Mouse (Mus musculus): Measurements from ENCODE around the gene Slmap. TPM values are rescaled to one million over a fixed set of nuclear protein-coding genes. Genes with fewer than 3 reads are reported as not detected.
"Not testable (repeated sequence)": the region's sequence is repeated elsewhere in the genome, so short reads cannot be mapped to it uniquely, and the experiment has no call there.

Gene Slmap
- polyA plus RNA-seq, 1 experiment = 115 TPM

GRCm38 (mm10) chr14:26516232-26516631 lies 18.5 kb downstream of the Slmap start:
- H3K4me3 ChIP-seq (ENCODE audit: insufficient read depth, low read depth, low read length); H3K4me1 ChIP-seq (ENCODE audit: control insufficient read depth, insufficient read depth, insufficient read length, low read length); H3K27ac ChIP-seq (replicated peaks; ENCODE audit: low read depth, low read length): not testable (repeated sequence)

GRCm38 (mm10) chr14:26515802-26516201 lies 18.9 kb downstream of the Slmap start:
- H3K4me1 ChIP-seq (ENCODE audit: control insufficient read depth, insufficient read depth, insufficient read length, low read length) = peaks cover 2% of the 10 kb centered on the region; the same call in 1 of the 2 replicates
- H3K4me3 ChIP-seq (ENCODE audit: insufficient read depth, low read depth, low read length) = no peak overlapping the region
- H3K27ac ChIP-seq (replicated peaks; ENCODE audit: low read depth, low read length) = no peak overlapping the region

GRCm38 (mm10) chr14:26510545-26510944 lies 24.2 kb downstream of the Slmap start:
- H3K4me1 ChIP-seq (ENCODE audit: control insufficient read depth, insufficient read depth, insufficient read length, low read length) = peaks cover 5% of the 10 kb centered on the region; the same call in 1 of the 2 replicates
- no peak overlapping the region for H3K4me3 ChIP-seq (ENCODE audit: insufficient read depth, low read depth, low read length)
- H3K27ac ChIP-seq (replicated peaks; ENCODE audit: low read depth, low read length) = no peak overlapping the region

GRCm38 (mm10) chr14:26508150-26508549 lies 26.6 kb downstream of the Slmap start:
- H3K27ac ChIP-seq (replicated peaks; ENCODE audit: low read depth, low read length) = no peak overlapping the region
- H3K4me1 ChIP-seq (ENCODE audit: control insufficient read depth, insufficient read depth, insufficient read length, low read length) = peaks cover 12% of the 10 kb centered on the region; the same call in 1 of the 2 replicates
- H3K4me3 ChIP-seq (ENCODE audit: insufficient read depth, low read depth, low read length) = no peak overlapping the region

- Histone ChIP-seq H3K27ac (replicated peaks; ENCODE audit: low read depth, low read length) (no peak overlapping the region), H3K4me1 (ENCODE audit: control insufficient read depth, insufficient read depth, insufficient read length, low read length) (peaks cover 17% of the 10 kb centered on the region; the same call in 1 of the 2 replicates), H3K4me3 (ENCODE audit: insufficient read depth, low read depth, low read length) (no peak overlapping the region)
These were observed 27.4 kb downstream of the Slmap start for GRCm38 (mm10) chr14:26507361-26507760.

- Histone ChIP-seq H3K4me3 (ENCODE audit: insufficient read depth, low read depth, low read length) (no peak overlapping the region), H3K27ac (replicated peaks; ENCODE audit: low read depth, low read length) (no peak overlapping the region), H3K4me1 (ENCODE audit: control insufficient read depth, insufficient read depth, insufficient read length, low read length) (peaks cover 19% of the 10 kb centered on the region)
These were observed 30.2 kb downstream of the Slmap start for GRCm38 (mm10) chr14:26504541-26504940.

- Histone ChIP-seq H3K27ac (replicated peaks; ENCODE audit: low read depth, low read length) (no peak overlapping the region), H3K4me3 (ENCODE audit: insufficient read depth, low read depth, low read length) (no peak overlapping the region), H3K4me1 (ENCODE audit: control insufficient read depth, insufficient read depth, insufficient read length, low read length) (peaks cover 14% of the 10 kb centered on the region)
These were observed 34.4 kb downstream of the Slmap start for GRCm38 (mm10) chr14:26500136-26500933.

- Histone ChIP-seq H3K4me1 (ENCODE audit: control insufficient read depth, insufficient read depth, insufficient read length, low read length) (no peaks in the 10 kb centered on the region), H3K27ac (replicated peaks; ENCODE audit: low read depth, low read length) (no peak overlapping the region), H3K4me3 (ENCODE audit: insufficient read depth, low read depth, low read length) (no peak overlapping the region)
These were observed 39.7 kb downstream of the Slmap start for GRCm38 (mm10) chr14:26495021-26495420.

GRCm38 (mm10) chr14:26491150-26491549 lies 43.6 kb downstream of the Slmap start:
- no peak overlapping the region for H3K27ac ChIP-seq (replicated peaks; ENCODE audit: low read depth, low read length)
- H3K4me1 ChIP-seq (ENCODE audit: control insufficient read depth, insufficient read depth, insufficient read length, low read length) = no peaks in the 10 kb centered on the region
- H3K4me3 ChIP-seq (ENCODE audit: insufficient read depth, low read depth, low read length) = no peak overlapping the region

GRCm38 (mm10) chr14:26488329-26489020 lies 46.3 kb downstream of the Slmap start:
- no peak overlapping the region for H3K27ac ChIP-seq (replicated peaks; ENCODE audit: low read depth, low read length)
- no peak overlapping the region for H3K4me3 ChIP-seq (ENCODE audit: insufficient read depth, low read depth, low read length)

GRCm38 (mm10) chr14:26486416-26487198 lies 48.1 kb downstream of the Slmap start:
- Histone ChIP-seq H3K4me3 (ENCODE audit: insufficient read depth, low read depth, low read length) (no peak overlapping the region), H3K27ac (replicated peaks; ENCODE audit: low read depth, low read length) (no peak overlapping the region), H3K4me1 (ENCODE audit: control insufficient read depth, insufficient read depth, insufficient read length, low read length) (no peaks in the 10 kb centered on the region)

More at GRCm38 (mm10) chr14:26488329-26489020, 46.3 kb downstream of the Slmap start:
- no peaks in the 10 kb centered on the region for H3K4me1 ChIP-seq (ENCODE audit: control insufficient read depth, insufficient read depth, insufficient read length, low read length)

- Histone ChIP-seq H3K27ac (replicated peaks; ENCODE audit: low read depth, low read length) (no peak overlapping the region), H3K4me3 (ENCODE audit: insufficient read depth, low read depth, low read length) (no peak overlapping the region), H3K4me1 (ENCODE audit: control insufficient read depth, insufficient read depth, insufficient read length, low read length) (no peaks in the 10 kb centered on the region)
These were observed 53.3 kb downstream of the Slmap start for GRCm38 (mm10) chr14:26481457-26481856.

- H3K4me3 ChIP-seq (ENCODE audit: insufficient read depth, low read depth, low read length) = no peak overlapping the region
- H3K4me1 ChIP-seq (ENCODE audit: control insufficient read depth, insufficient read depth, insufficient read length, low read length) = no peaks in the 10 kb centered on the region
- no peak overlapping the region for H3K27ac ChIP-seq (replicated peaks; ENCODE audit: low read depth, low read length)
These were observed 57.0 kb downstream of the Slmap start for GRCm38 (mm10) chr14:26477738-26478137.

GRCm38 (mm10) chr14:26476391-26476790 lies 58.3 kb downstream of the Slmap start:
- Histone ChIP-seq H3K4me3 (ENCODE audit: insufficient read depth, low read depth, low read length) (no peak overlapping the region), H3K27ac (replicated peaks; ENCODE audit: low read depth, low read length) (no peak overlapping the region), H3K4me1 (ENCODE audit: control insufficient read depth, insufficient read depth, insufficient read length, low read length) (no peaks in the 10 kb centered on the region)

GRCm38 (mm10) chr14:26467974-26468373 lies 66.8 kb downstream of the Slmap start:
- H3K4me1 ChIP-seq (ENCODE audit: control insufficient read depth, insufficient read depth, insufficient read length, low read length) = no peaks in the 10 kb centered on the region
- H3K27ac ChIP-seq (replicated peaks; ENCODE audit: low read depth, low read length) = no peak overlapping the region
- no peak overlapping the region for H3K4me3 ChIP-seq (ENCODE audit: insufficient read depth, low read depth, low read length)
